Mouse (Mus musculus): ENCODE measurements around the gene Cd3g. TPM values are rescaled to one million over a fixed set of nuclear protein-coding genes. Genes with fewer than 3 reads are reported as not detected.

Cd3g gene
- total RNA-seq, 4 experiments from 2014 or later, result not detected

- peak; percentile 68 to 78 for DNase-seq (ENCODE audit: low spot score in 2 of 2)
Observed at GRCm38 (mm10) chr9:44920374-44921122, 59.7 kb downstream of the Cd3g start, which contains the start of gene Atp5l. TSS of gene Atp5l (minus strand) at chr9:44920742.

GRCm38 (mm10) chr9:44919606-44920005 is 60.6 kb downstream of the Cd3g start:
- no peak for DNase-seq (ENCODE audit: low spot score in 2 of 2)

Other genes starting within 250 kb of the Cd3g start
- gene Phldb1, start 245.2 kb downstream of the Cd3g start, total RNA-seq (2022), result 10 to 100 TPM; 20.0 to 33.0 (median 32.5) TPM
- gene Arcn1, start 212.6 kb downstream of the Cd3g start, total RNA-seq (2022), result 10 to 100 TPM; 73.3 to 85.5 (median 80.4) TPM
- 10 to 100 TPM; 18.0 to 33.4 (median 22.4) TPM for gene Ift46, start 212.5 kb downstream of the Cd3g start, total RNA-seq (2022)
- 1 to 10 TPM; 4.3 to 7.7 (median 5.8) TPM for gene Tmem25, start 181.1 kb downstream of the Cd3g start, total RNA-seq (2022)
- under 1 TPM in 2 of 4 experiments, not detected in 2; 0.92 to 0.96 TPM for gene Ttc36, start 177.4 kb downstream of the Cd3g start, total RNA-seq (2022)
- gene Kmt2a, start 99.1 kb downstream of the Cd3g start, total RNA-seq (2022), result 10 to 100 TPM; 14.0 to 22.4 (median 18.0) TPM
- gene Atp5l, start 59.7 kb downstream of the Cd3g start, total RNA-seq (2022), result 100 to 1,000 TPM; 642 to 789 (median 713) TPM
- 10 to 100 TPM; 37.3 to 48.3 (median 41.4) TPM for gene Ube4a, start 14.8 kb downstream of the Cd3g start, total RNA-seq (2022)
- not detected for gene Cd3d, start 1.4 kb upstream of the Cd3g start, total RNA-seq (2022)
- gene Cd3e, start 29.2 kb upstream of the Cd3g start, total RNA-seq (2022), result not detected
- under 1 TPM; 0.17 to 0.51 (median 0.20) TPM for gene Mpzl2, start 59.4 kb upstream of the Cd3g start, total RNA-seq (2022)
- 1 to 10 TPM; 1.1 to 2.5 (median 1.8) TPM for gene Mpzl3, start 74.8 kb upstream of the Cd3g start, total RNA-seq (2022)
- under 1 TPM; 0.12 to 0.81 (median 0.24) TPM for gene Jaml, start 98.8 kb upstream of the Cd3g start, total RNA-seq (2022)
- 1 to 10 TPM; 1.5 to 2.1 (median 1.6) TPM for gene Scn2b, start 137.4 kb upstream of the Cd3g start, total RNA-seq (2022)
- 100 to 1,000 TPM; 209 to 275 (median 247) TPM for gene Scn4b, start 158.0 kb upstream of the Cd3g start, total RNA-seq (2022)
- gene BC049352, start 201.6 kb upstream of the Cd3g start, total RNA-seq (2022), result 1 to 10 TPM in 3 of 4 experiments, under 1 TPM in 1; 0.78 to 1.9 (median 1.4) TPM
- gene Tmprss4, start 223.7 kb upstream of the Cd3g start, total RNA-seq (2022), result not detected